Mouse (Mus musculus) liver, embryonic 16.5 days (tissue): ENCODE measurements around the gene Gm826. TPM values are rescaled to one million over a fixed set of nuclear protein-coding genes. Genes with fewer than 3 reads are reported as not detected.

Source experiments
- ATAC-seq: fragments of 200-750 bp; cut with Nextera tagmentation; 2 replicates; pipeline ENCODE4 v1.8.0; 2017; ENCODE audit warnings: low read depth, mild to moderate bottlenecking, moderate number of reproducible peaks, moderate library complexity
- H3K27ac ChIP-seq: fragments of 300-500 bp; sonication (generic); 2 replicates; pipeline ENCODE4 v1.5.1; 2014; ENCODE audit warnings: mild to moderate bottlenecking, low read length
- H3K27me3 ChIP-seq: fragments of 300-500 bp; sonication (generic); 2 replicates; pipeline ENCODE4 v1.6.1; 2014; ENCODE audit warnings: low read depth, low read length, mixed read lengths; ENCODE audit not compliant: control insufficient read depth, insufficient read depth
- H3K36me3 ChIP-seq: fragments of 300-500 bp; sonication (generic); 2 replicates; pipeline ENCODE4 v1.6.1; 2014; ENCODE audit warnings: mild to moderate bottlenecking; ENCODE audit not compliant: control insufficient read depth, insufficient read depth
- H3K4me1 ChIP-seq: fragments of 300-500 bp; sonication (generic); 2 replicates; pipeline ENCODE4 v1.6.1; 2014; ENCODE audit warnings: low read depth, low read length, mixed read lengths; ENCODE audit not compliant: control insufficient read depth
- H3K4me2 ChIP-seq: fragments of 300-500 bp; sonication (generic); 2 replicates; pipeline ENCODE4 v1.6.1; 2014; ENCODE audit warnings: low read depth, low read length, mixed read lengths
- H3K4me3 ChIP-seq: fragments of 300-500 bp; sonication (generic); 2 replicates; pipeline ENCODE4 v1.5.1; 2014; ENCODE audit warnings: low read depth, mild to moderate bottlenecking, low read length
- H3K9ac ChIP-seq: fragments of 300-500 bp; sonication (generic); 2 replicates; pipeline ENCODE4 v1.6.1; 2014; ENCODE audit warnings: low read depth, low read length
- H3K9me3 ChIP-seq: fragments of 300-500 bp; sonication (generic); replicated peaks from 2 replicates; pipeline ENCODE4 v1.6.1; 2016; ENCODE audit warnings: low read length; ENCODE audit not compliant: control insufficient read depth
- WGBS: fragments of 180-500 bp; shearing (Covaris S2); extraction: QIAGEN DNeasy Blood & Tissue Kit; methylation state at CpG from one replicate; pipeline ENCODE4 v1.1.7; 2014; ENCODE audit not compliant: insufficient replicate concordance; 5-methylcytosine and 5-hydroxymethylcytosine counted together
- polyA plus RNA-seq: library from polyadenylated mRNA; unstranded; fragments of >200 nt; fragmentation: Nextera tagmentation; extraction: Ambion mirVana; gene quantifications from 2 replicates; pipeline ENCODE4 v1.2.1, GENCODE M21; 2015

Gene Gm826
- 4.4 and 6.1 TPM in 2 replicates for polyA plus RNA-seq

GRCm38 (mm10) chr2:160334111-160334661, at the start of gene Gm826:
Gene Gm826 (minus strand): TSS chr2:160334162.
- no peak within 1 kb of the TSS for H3K27ac ChIP-seq
- H3K9me3 ChIP-seq: no peaks in the 10 kb centered on the region
- H3K36me3 ChIP-seq: no peaks in the 10 kb centered on the region
- peak; percentile 8; the same call in 1 of the 2 replicates for ATAC-seq
- no peaks in the 10 kb centered on the region for H3K4me1 ChIP-seq
- H3K9ac ChIP-seq: no peak within 1 kb of the TSS
- H3K4me3 ChIP-seq: no peak within 1 kb of the TSS
- H3K4me2 ChIP-seq: no peak within 1 kb of the TSS
- no peaks in the 10 kb centered on the region for H3K27me3 ChIP-seq
- WGBS: 43% methylated on average over 4 of the region's 4 CpGs

GRCm38 (mm10) chr2:160383418-160383817, 49.5 kb upstream of the Gm826 start:
- Histone ChIP-seq H3K9me3 (no peaks in the 10 kb centered on the region), H3K9ac (no peak overlapping the region), H3K4me3 (no peak overlapping the region), H3K27ac (no peak overlapping the region), H3K27me3 (no peaks in the 10 kb centered on the region), H3K4me1 (no peaks in the 10 kb centered on the region), H3K4me2 (no peak overlapping the region), H3K36me3 (no peaks in the 10 kb centered on the region)
- 38% methylated on average over 3 of the region's 3 CpGs for WGBS
- no peak for ATAC-seq

GRCm38 (mm10) chr2:160378271-160378670, 44.3 kb upstream of the Gm826 start:
- Histone ChIP-seq H3K4me3 (no peak overlapping the region), H3K4me2 (no peak overlapping the region), H3K4me1 (no peaks in the 10 kb centered on the region), H3K36me3 (no peaks in the 10 kb centered on the region), H3K9ac (no peak overlapping the region), H3K27ac (no peak overlapping the region), H3K27me3 (no peaks in the 10 kb centered on the region; the same call in 1 of the 2 replicates), H3K9me3 (no peaks in the 10 kb centered on the region)
- WGBS: 34% methylated on average over 4 of the region's 4 CpGs
- ATAC-seq: no peak

GRCm38 (mm10) chr2:160376236-160376635, 42.3 kb upstream of the Gm826 start:
- no peak for ATAC-seq
- Histone ChIP-seq H3K4me1 (no peaks in the 10 kb centered on the region), H3K27me3 (peaks cover 9% of the 10 kb centered on the region), H3K36me3 (no peaks in the 10 kb centered on the region), H3K9me3 (no peaks in the 10 kb centered on the region), H3K4me3 (no peak overlapping the region), H3K9ac (no peak overlapping the region), H3K4me2 (no peak overlapping the region), H3K27ac (no peak overlapping the region)
- 33% methylated on average over 5 of the region's 5 CpGs for WGBS

- no peaks in the 10 kb centered on the region for H3K36me3 ChIP-seq
- no peaks in the 10 kb centered on the region for H3K9me3 ChIP-seq
- no peaks in the 10 kb centered on the region; the same call in 1 of the 2 replicates for H3K4me1 ChIP-seq
- no peak overlapping the region for H3K9ac ChIP-seq
- no peak overlapping the region for H3K4me3 ChIP-seq
- H3K27ac ChIP-seq: no peak overlapping the region
- WGBS: 4% methylated on average over 25 of the region's 25 CpGs
- no peak overlapping the region for H3K4me2 ChIP-seq
- ATAC-seq: no peak
- peaks cover 73% of the 10 kb centered on the region for H3K27me3 ChIP-seq
Observed at GRCm38 (mm10) chr2:160369653-160370420, 35.9 kb upstream of the Gm826 start.

GRCm38 (mm10) chr2:160368422-160369357, 34.7 kb upstream of the Gm826 start:
- Histone ChIP-seq H3K4me3 (no peak overlapping the region), H3K4me1 (no peaks in the 10 kb centered on the region; the same call in 1 of the 2 replicates), H3K4me2 (0 out of 2 replicates have a peak overlapping the region, but pooled peaks have one; percentile 13), H3K9ac (no peak overlapping the region), H3K9me3 (no peaks in the 10 kb centered on the region), H3K36me3 (no peaks in the 10 kb centered on the region), H3K27me3 (peaks cover 84% of the 10 kb centered on the region), H3K27ac (no peak overlapping the region)
- ATAC-seq: no peak
- WGBS: 2% methylated on average over 52 of the region's 52 CpGs

GRCm38 (mm10) chr2:160367448-160368208, 33.7 kb upstream of the Gm826 start:
- Histone ChIP-seq H3K27ac (peak overlapping the region; percentile 56; the same call in 1 of the 2 replicates), H3K36me3 (no peaks in the 10 kb centered on the region), H3K27me3 (peaks cover 92% of the 10 kb centered on the region), H3K9ac (no peak overlapping the region; the same call in 1 of the 2 replicates), H3K4me3 (peak overlapping the region; percentile 52), H3K4me2 (peak overlapping the region; percentile 69), H3K4me1 (no peaks in the 10 kb centered on the region; the same call in 1 of the 2 replicates), H3K9me3 (no peaks in the 10 kb centered on the region)
- under 1% methylated on average over 45 of the region's 45 CpGs for WGBS
- ATAC-seq: peak; percentile 25

GRCm38 (mm10) chr2:160366980-160367338, 33.0 kb upstream of the Gm826 start, which contains the start of gene Mafb:
Gene Mafb (minus strand): TSS chr2:160367065.
- Histone ChIP-seq H3K4me3 (peak within 1 kb of the TSS; percentile 52), H3K27me3 (peaks cover 97% of the 10 kb centered on the region), H3K36me3 (no peaks in the 10 kb centered on the region), H3K9ac (peak within 1 kb of the TSS; percentile 37), H3K4me1 (no peaks in the 10 kb centered on the region; the same call in 1 of the 2 replicates), H3K4me2 (peak within 1 kb of the TSS; percentile 69), H3K27ac (peak within 1 kb of the TSS; percentile 56; the same call in 1 of the 2 replicates), H3K9me3 (no peaks in the 10 kb centered on the region)
- WGBS: 0% methylated on average over 29 of the region's 37 CpGs
- ATAC-seq: peak; percentile 88
